Mouse (Mus musculus): Measurements from ENCODE around the gene Ccdc96.

Ccdc96 gene

DNA sequence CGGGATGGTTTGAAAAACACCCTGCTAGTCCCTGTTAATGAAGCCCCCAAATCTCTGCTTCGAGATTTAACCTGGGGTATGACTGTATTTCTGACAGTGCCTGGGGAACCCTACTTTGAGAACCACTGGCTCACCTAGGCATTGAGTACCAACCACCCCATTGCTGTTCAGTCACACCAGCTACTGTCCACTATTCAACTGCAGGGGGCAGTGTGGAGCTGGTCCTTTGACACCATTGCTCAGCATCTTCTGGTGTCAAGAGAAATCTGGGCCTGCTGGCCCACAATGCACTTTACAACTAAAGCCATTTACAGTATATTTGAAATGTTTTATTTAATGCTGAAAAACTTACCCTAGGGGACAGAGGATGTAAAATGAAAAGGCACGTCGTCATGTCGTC is 10.1 kb upstream of the Ccdc96 start:
- peak; percentile 75 for DNase-seq

DNA sequence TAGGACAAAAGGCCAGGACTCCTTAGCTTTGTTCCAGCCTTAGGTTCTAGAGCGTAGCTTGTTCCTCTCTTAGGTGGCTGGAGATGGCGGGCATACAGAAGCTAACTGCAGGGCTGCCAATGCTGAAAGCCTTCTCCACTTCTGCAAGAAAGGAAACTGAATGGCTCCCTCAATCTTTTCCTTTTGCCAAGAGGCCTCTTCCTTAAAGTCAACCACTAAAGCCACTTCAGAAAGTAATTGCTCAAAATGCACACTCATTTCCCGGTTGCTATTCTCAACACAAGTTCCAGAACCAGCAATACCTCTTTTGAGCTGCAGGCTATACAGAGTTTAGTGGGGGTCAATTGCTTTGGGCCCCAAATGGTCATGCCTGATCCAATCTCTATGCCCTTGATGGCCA is 6.9 kb upstream of the Ccdc96 start:
- no peak for DNase-seq

DNA sequence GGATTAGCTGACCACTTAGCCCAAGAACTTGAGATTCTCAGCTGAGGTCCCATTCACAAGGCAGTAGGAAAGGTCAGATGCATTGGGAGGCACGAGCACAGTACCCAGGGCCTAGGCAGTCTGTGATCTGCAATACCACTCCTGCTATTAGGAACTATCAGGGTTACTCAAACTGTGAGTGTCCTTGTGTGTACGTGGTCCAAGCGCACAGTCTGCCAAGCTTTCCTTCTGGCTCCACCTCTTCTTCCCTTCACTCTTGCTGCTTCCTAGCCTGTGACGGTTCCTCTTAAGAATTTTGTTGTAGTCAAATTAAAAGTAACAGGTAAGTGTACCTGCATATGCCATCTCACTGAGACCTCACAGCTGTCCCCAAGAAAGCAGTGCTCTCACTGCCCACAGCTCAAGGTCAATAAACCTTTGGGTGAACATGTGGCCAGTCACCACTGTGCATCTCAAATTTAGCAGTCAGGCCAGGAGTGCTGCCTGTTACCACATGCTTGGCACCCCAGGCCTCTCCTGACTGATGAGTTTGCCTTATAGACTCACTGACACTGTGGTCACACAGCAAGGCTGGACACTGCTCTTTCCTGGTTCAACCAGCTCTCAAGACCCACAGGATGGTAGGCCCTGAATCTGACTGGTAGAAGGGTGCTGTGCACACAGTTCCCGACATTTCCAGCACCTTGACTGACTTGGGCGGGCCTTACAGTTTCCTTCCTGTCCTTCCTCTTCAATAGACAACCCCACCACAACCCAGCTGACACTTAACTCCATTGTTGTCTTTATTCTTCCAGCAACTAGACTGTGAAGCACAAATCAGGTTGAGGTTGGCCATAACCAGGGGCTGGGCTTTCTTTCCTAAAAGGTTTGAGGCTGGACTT is 5.6 kb upstream of the Ccdc96 start:
- no peak for DNase-seq

DNA sequence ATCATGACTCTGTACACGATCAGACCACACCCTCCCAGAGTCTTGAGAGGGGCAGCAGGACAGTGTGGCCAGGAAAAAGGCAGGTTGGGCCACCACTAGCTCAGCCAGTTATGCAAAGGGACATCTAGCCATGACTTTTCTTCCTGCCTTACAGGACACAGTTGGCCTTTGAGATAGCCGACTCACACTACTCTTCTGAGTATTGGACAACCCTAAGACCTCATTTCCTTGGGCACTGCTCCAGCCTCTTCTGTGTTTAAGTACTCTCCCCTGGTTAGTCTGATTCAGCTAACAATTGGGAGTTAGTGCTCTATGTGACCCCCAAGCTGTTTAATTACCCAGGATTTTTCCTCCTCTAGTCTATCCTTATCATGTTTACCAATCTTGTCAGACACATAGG is 4.7 kb upstream of the Ccdc96 start:
- DNase-seq, result no peak

DNA sequence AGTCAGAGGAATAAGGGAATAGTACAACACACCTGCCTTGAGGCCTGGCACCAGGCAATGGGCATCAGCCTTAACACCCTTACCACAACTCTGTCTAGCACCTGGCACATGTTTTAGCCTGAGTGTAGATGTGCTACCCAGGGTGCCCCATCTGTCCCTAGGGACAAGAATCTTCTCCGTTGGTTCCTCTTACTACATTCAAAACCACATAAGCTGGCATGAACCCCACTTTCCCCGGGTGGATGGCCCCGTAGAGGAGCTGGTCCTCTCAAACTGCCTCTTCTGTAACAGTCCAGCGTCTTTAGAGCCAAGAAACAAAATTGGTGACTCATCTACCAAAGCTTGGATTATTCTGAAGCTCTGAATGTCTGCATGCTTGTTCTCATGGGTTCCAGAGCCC is 4.0 kb upstream of the Ccdc96 start:
- no peak for DNase-seq

DNA sequence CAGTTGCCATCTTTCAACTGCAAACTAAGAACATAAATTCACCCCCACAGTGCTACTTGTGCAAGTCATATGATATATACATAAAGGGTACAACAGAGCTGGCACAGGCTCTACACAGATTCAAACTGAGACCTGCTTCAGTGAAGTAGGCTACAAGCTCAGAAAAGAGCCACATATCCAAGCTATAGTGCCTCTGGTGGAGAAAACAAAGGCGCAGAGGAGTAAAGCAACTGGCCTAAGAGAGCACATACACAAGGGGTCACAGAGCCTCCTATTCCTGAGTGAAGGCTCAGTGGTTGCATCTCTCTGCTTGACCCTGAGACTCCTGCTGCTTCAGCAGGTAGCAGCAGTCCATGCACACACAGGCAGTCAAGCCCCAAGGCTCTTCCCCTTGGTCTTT is 3.3 kb upstream of the Ccdc96 start:
- no peak for DNase-seq

DNA sequence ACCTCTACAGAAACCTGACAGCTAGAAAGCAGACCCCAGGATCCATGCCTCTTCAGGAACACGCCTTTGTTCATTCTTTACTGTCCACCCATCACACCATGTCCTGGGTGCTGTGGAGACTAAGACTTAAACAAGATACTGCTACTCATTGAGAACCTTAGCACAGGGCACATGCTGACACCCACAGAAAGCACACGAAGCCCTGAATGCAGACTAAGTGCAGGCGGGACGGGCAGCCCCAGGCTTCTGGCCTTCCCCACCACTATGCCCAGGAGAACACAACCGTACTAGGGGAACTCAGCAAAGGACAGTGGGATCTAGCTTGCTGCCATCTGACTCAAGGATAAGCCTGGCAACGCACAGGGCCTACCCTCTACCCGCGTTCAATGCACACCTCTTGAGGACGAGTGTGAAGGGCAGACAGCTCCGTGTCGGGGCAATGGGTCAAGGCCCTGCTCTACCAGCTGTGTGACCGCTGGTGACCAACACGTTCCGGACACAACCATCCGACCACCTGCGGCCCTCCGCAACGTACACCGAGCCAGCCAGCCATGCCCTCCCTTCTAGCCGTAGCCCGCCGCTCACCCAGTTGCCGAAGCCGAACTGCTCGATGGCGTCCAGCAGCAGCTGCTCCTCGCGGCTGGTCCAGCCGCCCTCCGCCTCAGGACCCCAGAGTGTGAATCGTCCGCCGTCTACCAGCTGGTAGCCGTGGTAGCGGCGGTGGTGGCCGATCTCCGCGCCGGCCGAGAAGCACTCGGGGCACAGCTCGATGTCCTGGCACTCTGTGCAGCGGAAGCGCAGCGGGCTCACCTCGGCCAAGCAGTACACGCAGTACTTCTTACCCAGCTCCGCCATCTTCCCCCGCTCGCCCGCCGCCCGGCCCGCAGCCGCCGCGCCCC is 936 bp upstream of the Ccdc96 start:
- DNase-seq, result peak; percentile 47

DNA sequence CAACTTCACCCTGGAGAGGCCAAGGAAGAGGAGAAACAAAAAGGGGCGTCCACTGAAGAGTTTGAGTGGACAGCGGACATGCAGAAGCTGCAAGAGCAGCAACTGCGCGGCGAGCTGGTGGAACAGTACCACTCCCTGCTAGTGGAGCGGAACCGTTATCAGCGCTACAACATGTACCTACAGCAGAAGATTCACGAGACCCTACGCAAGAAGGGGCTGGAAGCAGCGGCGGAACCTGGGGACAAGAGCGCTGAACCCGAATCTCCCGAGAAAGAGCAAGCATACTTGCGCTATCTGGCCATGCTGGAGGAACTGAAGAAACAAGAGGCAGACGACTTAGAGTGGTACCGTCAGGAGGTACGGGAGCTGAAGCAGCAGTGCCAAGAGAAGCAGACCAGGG is 918 bp downstream of the Ccdc96 start:
- DNase-seq, result no peak

DNA sequence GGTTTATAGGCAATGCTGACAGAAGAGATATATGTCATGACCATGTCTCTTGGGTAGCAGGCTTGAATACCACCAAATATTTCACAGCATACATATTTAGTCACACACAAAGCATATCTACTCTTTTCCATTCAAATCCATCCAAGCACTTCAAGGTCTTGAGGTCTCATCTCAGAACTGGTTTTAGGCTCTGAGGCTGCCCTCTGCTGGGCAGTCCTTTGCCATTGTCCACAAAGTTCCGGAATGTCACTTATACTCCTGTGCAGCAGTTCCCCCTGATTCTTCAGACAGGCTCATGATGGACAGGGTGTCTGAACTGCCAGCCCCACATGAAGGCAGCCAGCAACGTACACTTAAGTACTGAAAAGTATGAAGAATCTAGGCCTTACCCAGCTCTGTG is 4.8 kb downstream of the Ccdc96 start:
- no peak for DNase-seq

DNA sequence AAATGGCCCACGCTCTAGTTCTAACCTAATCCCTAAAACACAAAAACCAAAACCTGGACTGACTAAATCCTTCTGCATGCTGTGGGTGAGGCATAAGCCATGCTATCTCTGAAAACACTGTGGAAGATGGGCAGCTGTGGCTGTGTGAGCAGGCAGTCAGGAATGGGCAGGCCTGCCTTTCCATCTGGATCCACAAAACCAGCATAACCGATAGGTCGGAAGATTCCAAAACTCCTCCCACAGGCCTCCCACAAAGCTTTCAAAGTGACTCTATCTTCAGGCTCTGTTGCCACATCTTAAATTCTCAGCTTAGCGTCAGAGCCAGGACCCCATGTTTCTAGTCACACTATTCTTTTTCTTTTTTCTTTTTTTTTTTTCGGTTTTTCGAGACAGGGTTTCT is 9.5 kb downstream of the Ccdc96 start:
- DNase-seq, result no peak

DNA sequence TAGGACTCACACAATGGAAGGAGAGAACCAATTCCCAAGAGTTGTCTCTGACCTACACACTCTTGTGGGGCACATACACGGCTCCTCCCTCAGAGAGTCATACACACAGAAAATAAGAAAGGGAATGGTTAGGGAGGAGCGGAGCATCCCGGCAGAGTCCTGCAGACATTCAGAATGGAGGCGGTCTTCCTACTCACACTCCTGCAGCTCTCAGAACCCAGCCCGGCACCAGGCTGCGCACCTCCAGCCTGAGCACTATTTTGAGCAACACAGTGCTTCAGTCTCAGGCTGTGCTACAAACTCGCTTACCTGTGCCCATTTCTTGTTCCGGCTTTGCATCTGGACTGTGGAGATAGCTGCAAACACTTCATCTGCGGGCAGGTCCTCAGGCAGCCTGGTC is 10.3 kb downstream of the Ccdc96 start:
- no peak for DNase-seq

DNA sequence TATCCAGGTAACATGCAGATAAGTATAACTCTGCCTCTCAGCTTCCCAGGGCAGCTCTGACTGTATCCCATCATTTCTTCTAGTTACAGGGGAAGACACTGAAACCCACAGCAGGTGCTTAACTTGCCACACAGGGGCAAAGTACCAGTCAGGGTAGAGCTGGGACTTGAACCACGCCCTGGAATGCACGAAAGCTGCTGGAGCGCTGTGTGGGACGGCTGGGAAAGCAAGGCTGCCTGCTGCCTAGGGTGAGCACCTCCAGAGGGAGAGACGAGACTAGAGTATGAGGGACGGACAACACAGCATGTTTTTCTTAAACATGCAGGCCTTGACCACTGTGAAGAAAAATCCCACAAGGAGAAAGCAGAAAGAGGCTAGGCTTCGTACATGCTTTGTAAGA is 20.8 kb downstream of the Ccdc96 start:
- no peak for DNase-seq

DNA sequence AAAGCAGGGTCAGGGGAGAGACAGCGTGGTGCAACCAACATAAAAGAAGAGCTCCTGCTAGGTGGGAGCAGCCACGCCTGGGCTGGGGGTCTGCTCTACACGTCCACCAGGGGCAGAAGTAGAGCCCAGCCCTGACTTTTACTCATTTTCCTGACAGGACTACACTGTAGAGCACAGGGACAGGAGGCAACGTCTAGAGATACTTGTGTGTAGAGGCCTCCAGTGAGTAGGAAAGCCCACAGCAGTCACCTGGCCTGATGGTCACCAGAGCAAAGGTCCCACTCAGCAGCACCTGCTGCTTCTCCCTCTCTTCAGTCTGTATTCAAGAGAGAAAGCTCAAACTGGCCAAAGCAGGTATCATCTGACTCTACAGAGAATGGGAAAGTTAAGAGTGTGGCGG is 21.3 kb downstream of the Ccdc96 start:
- DNase-seq, result no peak

DNA sequence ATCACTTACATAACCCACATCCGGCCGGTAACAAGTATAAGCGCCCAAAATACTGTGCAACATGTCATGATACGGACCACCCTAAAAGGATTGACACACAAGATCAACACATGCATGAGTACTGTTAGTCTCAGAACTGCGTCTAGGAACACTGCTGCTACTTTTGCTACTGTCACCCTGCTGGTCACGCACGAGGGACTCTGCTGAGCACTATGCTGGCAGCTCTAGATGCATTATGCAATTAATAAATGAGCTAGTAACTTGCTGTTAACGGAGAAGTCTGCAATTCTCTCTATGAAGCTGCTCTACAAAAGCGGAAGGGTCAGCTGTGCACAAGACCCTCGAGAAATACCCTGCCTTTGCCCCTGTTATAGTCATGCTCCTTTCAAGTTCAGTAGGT is 24.0 kb downstream of the Ccdc96 start:
- no peak for DNase-seq

DNA sequence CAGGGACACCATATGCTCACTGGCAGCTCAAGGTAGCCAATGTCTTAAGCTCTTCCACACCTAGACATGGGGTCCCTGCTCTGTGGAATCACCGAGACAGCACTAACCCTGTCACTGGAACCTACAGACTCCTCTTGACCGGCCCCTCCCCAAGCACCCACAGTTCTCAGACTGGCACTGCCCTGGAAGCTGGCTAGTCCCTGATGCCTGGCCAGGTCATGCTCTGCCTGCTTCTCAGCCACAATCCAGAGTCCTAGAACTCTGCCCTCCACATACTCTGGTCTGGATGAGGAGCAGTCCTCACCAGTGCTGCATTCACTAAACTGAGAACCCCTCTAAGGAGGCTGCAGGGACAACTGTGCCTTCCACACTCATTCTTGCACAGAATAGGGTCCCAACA is 26.6 kb downstream of the Ccdc96 start:
- DNase-seq, result no peak

DNA sequence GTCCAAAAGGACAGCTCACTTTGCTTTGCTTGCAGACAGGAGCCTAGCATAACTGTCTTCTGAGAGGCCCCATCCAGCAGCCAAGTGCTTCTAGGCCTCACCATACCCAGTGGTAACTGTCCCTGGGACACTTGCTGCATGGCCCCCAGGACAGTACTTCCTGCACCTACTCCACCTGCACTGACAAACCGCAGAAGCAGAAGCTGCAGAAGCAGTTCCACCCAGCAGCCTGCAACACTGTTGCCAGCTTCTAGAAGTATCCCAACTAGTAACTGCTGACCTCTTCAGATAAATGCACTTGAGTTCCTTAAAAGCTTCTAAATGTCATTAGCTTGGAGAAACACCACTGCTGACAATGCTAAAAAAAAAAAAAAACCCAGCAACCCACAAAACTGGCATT is 30.7 kb downstream of the Ccdc96 start:
- DNase-seq, result no peak

DNA sequence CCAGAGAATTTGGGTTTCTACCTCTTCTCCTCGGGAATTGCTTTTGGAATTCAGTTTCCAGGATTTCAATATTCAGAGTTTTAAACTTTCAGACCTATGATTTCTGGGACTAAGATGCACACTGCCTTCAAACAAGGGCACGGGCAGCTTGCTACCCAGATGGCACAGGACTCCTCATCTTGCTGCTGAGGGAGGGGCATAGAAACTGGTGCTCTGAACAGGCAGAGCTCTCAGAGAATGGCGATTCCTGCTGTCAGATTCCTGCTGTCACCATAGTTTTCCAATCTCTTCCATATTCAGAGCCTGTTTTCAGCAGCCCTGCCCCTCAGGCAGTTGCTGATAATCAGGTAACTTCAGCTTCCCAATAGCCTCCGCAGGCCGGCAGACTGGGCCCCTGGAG is 31.2 kb downstream of the Ccdc96 start:
- no peak for DNase-seq

DNA sequence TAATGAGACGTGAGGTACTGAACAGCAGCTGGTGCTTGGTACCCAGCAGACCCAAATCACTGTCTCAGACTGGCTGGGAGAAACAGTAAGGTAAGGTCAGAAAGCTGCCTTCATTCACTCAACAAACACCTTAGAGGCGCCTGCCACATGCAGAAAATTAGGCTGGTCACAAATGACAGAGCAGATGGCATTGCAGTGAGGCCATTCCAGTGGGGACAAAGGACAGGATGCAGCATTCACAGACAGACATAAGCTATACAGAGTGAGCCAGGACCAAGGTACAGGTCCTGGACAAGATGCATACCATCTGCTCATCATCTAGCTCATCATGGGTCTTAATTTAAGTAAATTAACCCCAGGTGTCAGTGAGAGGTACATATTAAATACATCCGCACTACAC is 33.2 kb downstream of the Ccdc96 start:
- DNase-seq, result no peak

DNA sequence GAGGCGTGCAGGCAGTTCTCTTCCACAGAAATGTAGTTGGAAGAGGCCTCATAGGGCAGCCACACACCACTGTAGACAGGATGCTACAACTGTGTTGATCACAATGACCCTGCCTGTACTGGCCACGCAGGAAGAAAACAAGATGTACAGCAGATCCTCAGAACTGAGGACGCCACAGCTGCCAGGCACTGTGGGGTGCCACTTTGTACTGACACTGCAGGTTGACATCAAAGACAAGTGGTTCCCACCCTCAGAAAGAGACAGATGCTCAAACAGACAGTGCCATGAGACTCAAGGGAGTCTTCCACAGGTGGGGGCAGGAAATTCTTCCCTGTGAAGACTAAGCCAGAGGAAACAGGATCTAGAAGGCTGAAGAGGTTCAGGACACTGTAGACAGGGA is 35.4 kb downstream of the Ccdc96 start:
- no peak for DNase-seq

DNA sequence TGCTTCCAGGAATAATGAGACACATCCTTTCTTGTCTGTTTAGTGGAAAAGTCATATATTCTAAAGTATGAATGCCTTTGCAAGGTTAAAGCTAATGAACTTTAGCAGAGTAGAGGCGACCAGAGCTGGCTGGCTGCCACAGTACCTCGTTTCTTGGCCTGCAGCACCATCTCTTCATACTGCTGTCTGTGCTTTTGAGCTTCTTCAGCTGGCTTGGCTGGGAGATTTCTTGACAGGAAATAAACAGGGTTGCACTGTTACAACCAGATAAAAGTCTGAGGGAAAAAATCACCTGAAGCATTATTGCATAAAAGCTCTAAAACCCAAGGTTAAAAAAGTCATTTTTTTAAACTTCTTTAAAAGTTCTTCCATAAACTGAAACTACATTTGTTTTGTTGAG is 38.4 kb downstream of the Ccdc96 start:
- no peak for DNase-seq

DNA sequence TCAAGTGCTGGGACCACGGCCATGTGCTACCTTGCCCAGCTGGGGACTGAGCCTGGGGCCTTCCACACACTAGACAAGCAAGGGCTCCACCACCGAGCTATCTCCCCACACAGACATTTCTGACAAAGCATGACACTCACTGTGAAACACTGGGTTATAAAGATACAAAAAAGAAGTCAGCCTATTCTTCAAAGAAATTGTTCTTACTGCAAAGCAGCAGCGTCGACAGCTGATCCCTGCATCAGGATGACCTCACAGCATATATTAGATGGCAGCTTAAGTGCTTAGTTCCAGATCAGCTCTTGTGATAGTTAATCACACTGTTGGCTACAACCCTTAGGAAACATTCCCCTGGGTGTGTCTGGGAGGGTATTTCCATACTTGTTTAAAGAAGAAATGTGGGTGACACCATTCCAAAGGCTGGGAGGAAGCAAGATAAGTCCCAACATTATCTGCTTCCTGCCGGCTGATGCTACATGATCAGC is 38.9 kb downstream of the Ccdc96 start:
- DNase-seq, result no peak

DNA sequence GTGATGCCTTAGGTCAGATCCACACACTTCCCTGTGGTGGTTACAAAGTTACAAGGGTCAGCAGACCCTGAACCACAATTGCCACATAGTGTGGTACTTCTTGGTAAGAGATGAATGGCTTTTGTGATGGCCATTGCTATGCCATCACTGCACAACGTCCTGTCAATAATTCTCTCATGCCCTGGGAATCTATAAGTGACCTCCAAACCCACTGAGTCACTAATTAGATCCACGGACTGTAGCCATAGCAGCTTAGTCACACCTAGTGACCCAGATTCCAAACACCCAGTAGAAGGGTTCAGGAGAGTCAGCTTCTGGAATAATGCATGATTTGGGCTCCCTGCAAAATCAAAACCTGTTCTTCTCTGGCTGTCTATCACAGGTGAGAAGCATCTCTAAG is 40.8 kb downstream of the Ccdc96 start:
- DNase-seq, result no peak

DNA sequence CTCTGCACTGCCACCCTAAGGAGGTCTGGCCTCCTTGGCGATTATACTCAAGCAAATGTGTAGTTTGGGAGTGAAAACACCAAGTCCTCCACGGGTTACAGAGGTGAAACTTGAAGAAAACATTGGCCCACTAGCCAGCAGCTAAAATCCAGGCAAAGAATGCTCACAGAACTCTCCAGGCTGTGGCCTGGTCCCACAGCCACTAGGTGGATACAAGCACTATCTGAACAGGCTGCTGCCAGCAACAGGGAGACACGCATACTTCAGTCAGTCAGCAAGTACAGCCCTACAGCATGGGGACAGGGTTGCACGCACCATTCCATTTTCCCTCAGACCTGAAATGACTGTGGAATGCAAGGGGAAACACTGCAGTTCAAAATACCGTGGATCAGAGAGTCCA is 41.9 kb downstream of the Ccdc96 start:
- DNase-seq, result no peak

DNA sequence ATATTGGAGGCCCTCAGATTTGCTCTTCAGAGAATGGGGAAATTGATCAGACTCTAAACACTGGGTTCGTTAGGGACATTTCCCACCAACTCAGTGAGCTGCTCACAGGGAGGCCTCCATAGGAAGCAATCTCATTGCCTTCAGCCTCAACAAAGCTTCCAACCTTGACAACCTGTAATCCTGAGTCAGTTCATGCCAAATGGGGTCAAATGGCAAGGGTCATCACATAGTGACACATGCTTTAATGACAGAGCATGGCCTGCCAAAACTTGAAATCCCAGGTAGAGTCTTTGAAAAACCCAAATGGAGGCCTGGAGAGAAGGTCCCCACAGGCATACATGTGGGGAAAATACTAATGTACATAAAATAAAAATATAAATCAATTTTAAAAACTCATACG is 42.5 kb downstream of the Ccdc96 start:
- no peak for DNase-seq

Data from right cerebral cortex, postnatal 14 days (tissue).